Mouse (Mus musculus) thymus, adult 2 months (tissue): ENCODE results near the gene Dync2h1. TPM values are rescaled to one million over a fixed set of nuclear protein-coding genes. Genes with fewer than 3 reads are reported as not detected.

Experiments used
- DNase-seq: peaks from one replicate; pipeline ENCODE4 v3.0.0; 2021
- H3K27ac ChIP-seq: fragments of 200-500 bp; 2 replicates; pipeline ENCODE4 v1.5.1; 2012; ENCODE audit warnings: low read length, control low read depth; ENCODE audit not compliant: control insufficient read depth, insufficient read depth
- H3K27me3 ChIP-seq: fragments of 200-500 bp; 2 replicates; pipeline ENCODE4 v1.6.1; 2012; ENCODE audit warnings: mild to moderate bottlenecking, low read length, moderate library complexity, mixed read lengths; ENCODE audit not compliant: control insufficient read depth, insufficient read depth
- H3K36me3 ChIP-seq: fragments of 200-500 bp; 2 replicates; pipeline ENCODE4 v1.6.1; 2012; ENCODE audit warnings: mild to moderate bottlenecking, low read length, moderate library complexity; ENCODE audit not compliant: control insufficient read depth, insufficient read depth
- H3K4me1 ChIP-seq: fragments of 200-500 bp; replicated peaks from 2 replicates; pipeline ENCODE4 v1.6.1; 2012; ENCODE audit warnings: low read length; ENCODE audit not compliant: control insufficient read depth, insufficient read depth
- H3K4me3 ChIP-seq: fragments of 200-500 bp; 2 replicates; pipeline ENCODE4 v1.5.1; 2012; ENCODE audit warnings: mild to moderate bottlenecking, low read length, control low read depth, moderate library complexity; ENCODE audit not compliant: control insufficient read depth, insufficient read depth
- CTCF ChIP-seq: fragments of 200-500 bp; IDR thresholded peaks from 2 replicates; pipeline ENCODE4 v1.5.1; 2012; ENCODE audit warnings: mild to moderate bottlenecking, control low read depth, low read length, moderate library complexity, borderline replicate concordance; ENCODE audit not compliant: control insufficient read depth, poor library complexity, insufficient read depth; ENCODE audit errors: extremely low read depth
- POLR2A ChIP-seq: fragments of 200-500 bp; IDR thresholded peaks from 2 replicates; pipeline ENCODE4 v1.6.1; 2012; ENCODE audit warnings: mild to moderate bottlenecking, low read length, control low read depth, moderate library complexity; ENCODE audit not compliant: control insufficient read depth, poor library complexity, insufficient read depth; ENCODE audit errors: extremely low read depth
- WGBS: fragments of 180-500 bp; shearing (Covaris S2); methylation state at CpG from one replicate; pipeline ENCODE4 v1.1.7; 2018; 5-methylcytosine and 5-hydroxymethylcytosine counted together
- polyA plus RNA-seq: library from polyadenylated mRNA; depleted of rRNA; stranded (reverse); fragments of >200 nt; gene quantifications from 2 replicates; pipeline ENCODE4 v1.2.3, GENCODE M21; 2012

Gene Dync2h1
- polyA plus RNA-seq, 1 experiment, result 1.2 TPM

DNA sequence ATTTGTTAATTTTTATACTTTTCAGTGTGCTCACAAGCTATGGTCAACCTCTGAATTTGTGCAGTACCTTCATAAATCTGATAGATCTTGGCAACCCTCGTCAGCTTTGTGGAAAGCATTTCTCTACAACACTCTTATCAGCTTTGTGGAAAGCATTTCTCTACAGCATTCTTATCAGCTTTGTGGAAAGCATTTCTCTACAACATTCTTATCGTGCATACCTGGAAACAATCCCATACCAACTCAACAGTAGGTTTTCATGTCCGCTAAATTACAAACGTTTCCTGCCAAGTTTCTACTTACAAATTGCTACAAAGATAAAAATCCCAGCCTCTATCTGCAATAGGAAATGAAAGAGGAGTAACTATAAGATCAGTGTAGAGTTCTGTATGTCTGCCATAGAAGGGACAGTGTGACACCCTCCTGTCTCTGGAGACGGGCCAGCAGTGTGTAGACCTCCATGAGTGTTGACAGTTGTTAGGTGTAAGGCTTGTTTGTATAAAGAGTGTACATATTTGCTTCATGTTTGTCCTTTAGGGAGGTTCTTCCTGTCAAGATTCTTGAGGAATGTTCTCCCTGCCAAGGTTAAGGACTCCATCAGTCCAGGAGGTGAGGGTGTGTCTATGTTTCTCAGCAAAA, 141.5 kb downstream of the Dync2h1 start:
- TF ChIP-seq POLR2A, result no peak
- TF ChIP-seq CTCF, result no peak
- H3K4me3 ChIP-seq, result no peak overlapping the region
- H3K36me3 ChIP-seq, result no peaks in the 10 kb centered on the region
- H3K27me3 ChIP-seq, result no peaks in the 10 kb centered on the region
- no peak for DNase-seq
- no peaks in the 10 kb centered on the region for H3K4me1 ChIP-seq
- WGBS, result 95% methylated on average over 5 of the region's 5 CpGs
- no peak overlapping the region for H3K27ac ChIP-seq

GRCm38 (mm10) chr9:7041231-7041630, 143.0 kb downstream of the Dync2h1 start:
- Histone ChIP-seq H3K4me1 (no peaks in the 10 kb centered on the region), H3K4me3 (no peak overlapping the region), H3K27me3 (no peaks in the 10 kb centered on the region), H3K36me3 (no peaks in the 10 kb centered on the region), H3K27ac (no peak overlapping the region)
- TF ChIP-seq POLR2A (no peak), CTCF (no peak)
- WGBS, result 97% methylated on average over 5 of the region's 5 CpGs
- no peak for DNase-seq

GRCm38 (mm10) chr9:7032553-7032952, 151.7 kb downstream of the Dync2h1 start:
- Histone ChIP-seq H3K4me1 (no peaks in the 10 kb centered on the region), H3K36me3 (no peaks in the 10 kb centered on the region), H3K27ac (no peak overlapping the region), H3K27me3 (no peaks in the 10 kb centered on the region), H3K4me3 (no peak overlapping the region)
- TF ChIP-seq CTCF, result no peak
- no peak for TF ChIP-seq POLR2A
- DNase-seq, result no peak
- WGBS, result 96% methylated on average over 2 of the region's 2 CpGs

- no peak for DNase-seq
- Histone ChIP-seq H3K27me3 (no peaks in the 10 kb centered on the region), H3K4me3 (no peak overlapping the region), H3K4me1 (no peaks in the 10 kb centered on the region), H3K36me3 (no peaks in the 10 kb centered on the region), H3K27ac (no peak overlapping the region)
- TF ChIP-seq POLR2A (no peak), CTCF (no peak)
Measured at GRCm38 (mm10) chr9:7015600-7015999, 168.6 kb downstream of the Dync2h1 start.

GRCm38 (mm10) chr9:7014733-7015132, 169.5 kb downstream of the Dync2h1 start:
- no peaks in the 10 kb centered on the region for H3K27me3 ChIP-seq
- H3K36me3 ChIP-seq, result no peaks in the 10 kb centered on the region
- WGBS, result 98% methylated on average over 1 of the region's 1 CpGs
- no peaks in the 10 kb centered on the region for H3K4me1 ChIP-seq
- no peak overlapping the region for H3K4me3 ChIP-seq
- DNase-seq, result no peak
- no peak overlapping the region for H3K27ac ChIP-seq
- no peak for TF ChIP-seq CTCF
- TF ChIP-seq POLR2A, result no peak

DNA sequence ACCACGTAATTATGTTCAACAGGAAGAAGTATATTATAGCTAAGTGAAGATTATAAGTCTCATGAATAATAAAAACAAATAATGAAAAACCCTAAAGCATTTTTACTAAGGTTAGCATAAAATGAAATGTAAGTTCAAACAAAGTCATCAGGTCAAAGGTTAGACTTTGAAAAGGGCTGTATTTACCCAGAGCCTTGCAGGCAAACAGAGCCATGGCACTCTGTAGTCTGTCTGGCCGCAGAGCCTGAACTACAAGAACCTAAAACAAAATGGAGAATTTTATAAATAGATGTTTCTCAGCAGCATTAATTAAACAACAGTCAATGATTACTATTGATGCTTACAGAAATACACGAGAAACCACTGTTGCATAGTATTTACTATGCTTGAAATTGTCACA, 174.5 kb downstream of the Dync2h1 start:
- Histone ChIP-seq H3K4me3 (no peak overlapping the region), H3K27me3 (no peaks in the 10 kb centered on the region), H3K27ac (no peak overlapping the region), H3K36me3 (no peaks in the 10 kb centered on the region), H3K4me1 (no peaks in the 10 kb centered on the region)
- WGBS, result 96% methylated on average over 3 of the region's 3 CpGs
- no peak for DNase-seq
- TF ChIP-seq POLR2A (no peak), CTCF (no peak)

DNA sequence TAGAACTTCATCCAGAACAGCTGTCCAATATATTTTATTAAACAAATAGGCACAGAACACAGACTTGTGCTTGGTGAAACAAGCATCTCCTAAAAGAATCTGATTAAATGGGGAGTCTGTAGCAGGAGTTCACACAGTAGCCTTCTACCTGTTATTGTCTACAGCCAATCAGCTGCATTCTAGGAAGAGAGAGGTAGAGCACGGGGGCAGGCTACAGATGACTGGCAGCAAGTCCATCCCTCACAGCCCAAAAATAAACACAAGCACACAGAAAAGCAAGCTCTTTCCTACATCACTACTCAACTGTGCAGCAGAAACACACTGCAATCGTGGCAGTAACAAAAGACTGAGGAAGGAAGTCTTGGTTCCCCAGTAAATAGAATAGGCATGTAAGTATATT, 189.4 kb downstream of the Dync2h1 start:
- DNase-seq, result no peak
- TF ChIP-seq POLR2A, result no peak
- no peak for TF ChIP-seq CTCF
- no peak overlapping the region for H3K27ac ChIP-seq
- H3K4me3 ChIP-seq, result no peak overlapping the region
- no peaks in the 10 kb centered on the region for H3K4me1 ChIP-seq
- no peaks in the 10 kb centered on the region for H3K36me3 ChIP-seq
- 79% methylated on average over 2 of the region's 2 CpGs for WGBS
- H3K27me3 ChIP-seq, result no peaks in the 10 kb centered on the region
